In genomic region chr9:39927975-39928836, GRCm38 (mm10) we compare ENCODE assay signal across 16 mouse cellular contexts. TPM values are rescaled to one million over a fixed set of nuclear protein-coding genes. Genes with fewer than 3 reads are reported as not detected.
A peak's percentile ranks its signal among the peaks of the same experiment; 100 is the strongest.
DNase-seq lines count a peak whose midpoint lies in the region; ATAC-seq and TF ChIP-seq lines count a peak whose summit lies in the region.
"Not testable (repeated sequence)": the region's sequence is repeated elsewhere in the genome, so short reads cannot be mapped to it uniquely, and the experiment has no call there.
"Had no signal": no experiment of that assay in that cellular context is flagged by ENCODE, and none has a peak within 500 bp of the region (broad histone marks: within the 10 kb centered on the region; RNA-seq: fewer than 3 reads in every experiment).

No protein-coding gene starts in this region.

- not testable (repeated sequence) for TF ChIP-seq CTCF in stomach, postnatal 0 days (IDR thresholded peaks at IDR 0.05; ENCODE audit: low read depth)

- H3K27ac ChIP-seq in forebrain, embryonic 12.5 days; forebrain, embryonic 16.5 days (ENCODE audit: low read length); hindbrain, embryonic 14.5 days; intestine, embryonic 14.5 days (ENCODE audit: low read depth); midbrain, embryonic 14.5 days (replicated peaks; ENCODE audit: low read depth, low read length); neural tube, embryonic 13.5 days (replicated peaks); stomach, postnatal 0 days (replicated peaks): not testable (repeated sequence)

- H3K4me1 ChIP-seq in forebrain, embryonic 12.5 days; forebrain, embryonic 16.5 days (replicated peaks; ENCODE audit: control insufficient read depth, insufficient read depth, low read length); hindbrain, embryonic 14.5 days (replicated peaks; ENCODE audit: control insufficient read depth, insufficient read depth, low read length); intestine, embryonic 14.5 days (replicated peaks; ENCODE audit: control insufficient read depth, insufficient read depth, low read length); midbrain, embryonic 14.5 days (ENCODE audit: control insufficient read depth, insufficient read depth, low read length); neural tube, embryonic 13.5 days (replicated peaks); stomach, postnatal 0 days (replicated peaks; ENCODE audit: control insufficient read depth, insufficient read depth): not testable (repeated sequence)

- WGBS in forebrain, embryonic 12.5 days = no CpG with 5 or more reads among the region's 4 CpGs
- WGBS in forebrain, embryonic 16.5 days = no CpG with 5 or more reads among the region's 4 CpGs
- WGBS in hindbrain, embryonic 14.5 days = no CpG with 5 or more reads among the region's 4 CpGs
- no CpG with 5 or more reads among the region's 4 CpGs for WGBS in intestine, embryonic 14.5 days
- no CpG with 5 or more reads among the region's 4 CpGs for WGBS in midbrain, embryonic 14.5 days
- no CpG with 5 or more reads among the region's 4 CpGs for WGBS in neural tube, embryonic 13.5 days
- WGBS in stomach, postnatal 0 days = no CpG with 5 or more reads among the region's 4 CpGs

- H3K36me3 ChIP-seq in forebrain, embryonic 12.5 days (replicated peaks); forebrain, embryonic 16.5 days (ENCODE audit: control insufficient read depth, insufficient read depth); hindbrain, embryonic 14.5 days (replicated peaks; ENCODE audit: control insufficient read depth, insufficient read depth); intestine, embryonic 14.5 days (ENCODE audit: control insufficient read depth, insufficient read depth, low read length); midbrain, embryonic 14.5 days (ENCODE audit: control insufficient read depth, insufficient read depth, low read length); neural tube, embryonic 13.5 days; stomach, postnatal 0 days (ENCODE audit: control insufficient read depth, insufficient read depth, low read length): not testable (repeated sequence)

- H3K4me3 ChIP-seq in forebrain, embryonic 12.5 days (replicated peaks); forebrain, embryonic 16.5 days (replicated peaks; ENCODE audit: low read length); hindbrain, embryonic 14.5 days (replicated peaks; ENCODE audit: low read length); intestine, embryonic 14.5 days (ENCODE audit: low read depth, low read length); midbrain, embryonic 14.5 days (replicated peaks; ENCODE audit: low read depth, low read length); neural tube, embryonic 13.5 days; stomach, postnatal 0 days (ENCODE audit: low read depth, low read length): not testable (repeated sequence)

- H3K9me3 ChIP-seq in forebrain, embryonic 12.5 days; forebrain, embryonic 16.5 days (ENCODE audit: control insufficient read depth, low read length); hindbrain, embryonic 14.5 days (ENCODE audit: control insufficient read depth, low read length); intestine, embryonic 14.5 days (ENCODE audit: control insufficient read depth, low read length); midbrain, embryonic 14.5 days (ENCODE audit: control insufficient read depth, low read length); neural tube, embryonic 13.5 days; stomach, postnatal 0 days (ENCODE audit: control insufficient read depth, low read length): not testable (repeated sequence)

- H3K27me3 ChIP-seq in forebrain, embryonic 12.5 days; forebrain, embryonic 16.5 days (replicated peaks; ENCODE audit: control insufficient read depth, insufficient read depth, low read length); hindbrain, embryonic 14.5 days (ENCODE audit: control insufficient read depth, insufficient read depth, low read length); intestine, embryonic 14.5 days (replicated peaks; ENCODE audit: control insufficient read depth, insufficient read depth, low read length); midbrain, embryonic 14.5 days (ENCODE audit: control insufficient read depth, insufficient read depth, low read length); neural tube, embryonic 13.5 days; stomach, postnatal 0 days (ENCODE audit: control insufficient read depth, insufficient read depth, low read length): not testable (repeated sequence)

- not testable (repeated sequence) for H3K9ac ChIP-seq in forebrain, embryonic 12.5 days; forebrain, embryonic 16.5 days (replicated peaks; ENCODE audit: low read depth, low read length); hindbrain, embryonic 14.5 days; intestine, embryonic 14.5 days (ENCODE audit: low read length); midbrain, embryonic 14.5 days (replicated peaks; ENCODE audit: low read length); neural tube, embryonic 13.5 days; stomach, postnatal 0 days (ENCODE audit: low read length)

- TF ChIP-seq EP300 in stomach, postnatal 0 days (optimal IDR thresholded peaks at IDR 0.05) = not testable (repeated sequence)

- peak; percentile 79; the same call in 1 of the 2 replicates for ATAC-seq in forebrain, embryonic 12.5 days (ENCODE audit: low FRiP score)
- ATAC-seq in forebrain, embryonic 16.5 days = peak; percentile 98
- peak; percentile 91 for ATAC-seq in hindbrain, embryonic 14.5 days (ENCODE audit: low FRiP score)
- ATAC-seq in intestine, embryonic 14.5 days (replicated peaks; ENCODE audit: low FRiP score, low TSS enrichment, low read depth) = 0 out of 2 replicates have a peak, but pooled peaks have one; percentile 60
- ATAC-seq in midbrain, embryonic 14.5 days (ENCODE audit: low FRiP score, low TSS enrichment) = peak; percentile 90; the same call in 1 of the 2 replicates
- ATAC-seq in neural tube, embryonic 13.5 days (ENCODE audit: low read depth) = peak; percentile 77; the same call in 1 of the 2 replicates
- ATAC-seq in stomach, postnatal 0 days (ENCODE audit: low FRiP score, low TSS enrichment) = peak; percentile 69; the same call in 1 of the 2 replicates

- H3K4me2 ChIP-seq in forebrain, embryonic 12.5 days; forebrain, embryonic 16.5 days (ENCODE audit: low read length); hindbrain, embryonic 14.5 days (replicated peaks); intestine, embryonic 14.5 days (ENCODE audit: low read length); midbrain, embryonic 14.5 days (ENCODE audit: low read length); neural tube, embryonic 13.5 days; stomach, postnatal 0 days (replicated peaks; ENCODE audit: low read depth): not testable (repeated sequence)

- not testable (repeated sequence) for DNase-seq in hindbrain, embryonic 14.5 days (ENCODE audit: low spot score); intestine, embryonic 14.5 days (ENCODE audit: low spot score); midbrain, embryonic 14.5 days; stomach, postnatal 0 days (ENCODE audit: low spot score)

RNA-seq across cellular contexts. Expression of gene Olfr974, which starts 9.1 kb away (rescaled TPM):
- not detected in 2 replicates for polyA plus RNA-seq in forebrain, embryonic 12.5 days (2016; fragmentation: Nextera tagmentation; extraction: Ambion mirVana)
- not detected in 2 replicates for polyA plus RNA-seq in forebrain, embryonic 16.5 days (2015; fragmentation: Nextera tagmentation; extraction: Ambion mirVana)
- not detected in 2 replicates for polyA plus RNA-seq in hindbrain, embryonic 14.5 days (2014; fragmentation: Nextera tagmentation; extraction: Ambion mirVana)
- not detected in 2 replicates for polyA plus RNA-seq in intestine, embryonic 14.5 days (2014; fragmentation: Nextera tagmentation; extraction: Ambion mirVana)
- polyA plus RNA-seq in midbrain, embryonic 14.5 days (2014; fragmentation: Nextera tagmentation; extraction: Ambion mirVana) = not detected in 2 replicates
- not detected in 2 replicates for polyA plus RNA-seq in neural tube, embryonic 13.5 days (2015; fragmentation: Nextera tagmentation; extraction: Ambion mirVana)
- polyA plus RNA-seq in stomach, postnatal 0 days (2015; fragmentation: Nextera tagmentation; extraction: Ambion mirVana) = not detected in 2 replicates
- polyA plus RNA-seq: cerebellum, adult 2 months; embryonic facial prominence, embryonic 10.5 days; G1E; heart, embryonic 13.5 days; heart, postnatal 0 days; hindbrain, embryonic 11.5 days; intestine, embryonic 15.5 days had no signal

RNA-seq across cellular contexts. Expression of gene Olfr229, which starts 21.1 kb away (rescaled TPM):
- polyA plus RNA-seq in forebrain, embryonic 12.5 days (2016; fragmentation: Nextera tagmentation; extraction: Ambion mirVana) = not detected in 2 replicates
- polyA plus RNA-seq in forebrain, embryonic 16.5 days (2015; fragmentation: Nextera tagmentation; extraction: Ambion mirVana) = not detected in 2 replicates
- not detected in 2 replicates for polyA plus RNA-seq in hindbrain, embryonic 14.5 days (2014; fragmentation: Nextera tagmentation; extraction: Ambion mirVana)
- polyA plus RNA-seq in intestine, embryonic 14.5 days (2014; fragmentation: Nextera tagmentation; extraction: Ambion mirVana) = not detected in 2 replicates
- not detected in 2 replicates for polyA plus RNA-seq in midbrain, embryonic 14.5 days (2014; fragmentation: Nextera tagmentation; extraction: Ambion mirVana)
- not detected in 2 replicates for polyA plus RNA-seq in neural tube, embryonic 13.5 days (2015; fragmentation: Nextera tagmentation; extraction: Ambion mirVana)
- polyA plus RNA-seq in stomach, postnatal 0 days (2015; fragmentation: Nextera tagmentation; extraction: Ambion mirVana) = not detected in 2 replicates
- polyA plus RNA-seq: CD4-positive, CD25-positive, alpha-beta regulatory T cell, adult 4 months; cerebellum, adult 2 months; embryonic facial prominence, embryonic 10.5 days; embryonic facial prominence, embryonic 14.5 days; G1E; heart, embryonic 13.5 days; heart, postnatal 0 days; hindbrain, embryonic 11.5 days; intestine, embryonic 15.5 days had no signal

RNA-seq across cellular contexts. Expression of gene Olfr975, which starts 23.6 kb away (rescaled TPM):
- polyA plus RNA-seq in forebrain, embryonic 12.5 days (2016; fragmentation: Nextera tagmentation; extraction: Ambion mirVana) = 0.06 TPM in 1 of 2 replicates, not detected in the other
- not detected in 2 replicates for polyA plus RNA-seq in forebrain, embryonic 16.5 days (2015; fragmentation: Nextera tagmentation; extraction: Ambion mirVana)
- not detected in 2 replicates for polyA plus RNA-seq in hindbrain, embryonic 14.5 days (2014; fragmentation: Nextera tagmentation; extraction: Ambion mirVana)
- not detected in 2 replicates for polyA plus RNA-seq in intestine, embryonic 14.5 days (2014; fragmentation: Nextera tagmentation; extraction: Ambion mirVana)
- polyA plus RNA-seq in midbrain, embryonic 14.5 days (2014; fragmentation: Nextera tagmentation; extraction: Ambion mirVana) = not detected in 2 replicates
- not detected in 2 replicates for polyA plus RNA-seq in neural tube, embryonic 13.5 days (2015; fragmentation: Nextera tagmentation; extraction: Ambion mirVana)
- not detected in 2 replicates for polyA plus RNA-seq in stomach, postnatal 0 days (2015; fragmentation: Nextera tagmentation; extraction: Ambion mirVana)
- polyA plus RNA-seq: CD4-positive, CD25-positive, alpha-beta regulatory T cell, adult 4 months; cerebellum, adult 2 months; embryonic facial prominence, embryonic 14.5 days; G1E; heart, embryonic 13.5 days; heart, postnatal 0 days; hindbrain, embryonic 11.5 days; intestine, embryonic 15.5 days had no signal

RNA-seq across cellular contexts. Expression of gene Olfr976, which starts 32.7 kb away (rescaled TPM):
- not detected in 2 replicates for polyA plus RNA-seq in forebrain, embryonic 12.5 days (2016; fragmentation: Nextera tagmentation; extraction: Ambion mirVana)
- not detected in 2 replicates for polyA plus RNA-seq in forebrain, embryonic 16.5 days (2015; fragmentation: Nextera tagmentation; extraction: Ambion mirVana)
- not detected in 2 replicates for polyA plus RNA-seq in hindbrain, embryonic 14.5 days (2014; fragmentation: Nextera tagmentation; extraction: Ambion mirVana)
- polyA plus RNA-seq in intestine, embryonic 14.5 days (2014; fragmentation: Nextera tagmentation; extraction: Ambion mirVana) = not detected in 2 replicates
- not detected in 2 replicates for polyA plus RNA-seq in midbrain, embryonic 14.5 days (2014; fragmentation: Nextera tagmentation; extraction: Ambion mirVana)
- not detected in 2 replicates for polyA plus RNA-seq in neural tube, embryonic 13.5 days (2015; fragmentation: Nextera tagmentation; extraction: Ambion mirVana)
- not detected in 2 replicates for polyA plus RNA-seq in stomach, postnatal 0 days (2015; fragmentation: Nextera tagmentation; extraction: Ambion mirVana)
- polyA plus RNA-seq: CD4-positive, CD25-positive, alpha-beta regulatory T cell, adult 4 months; cerebellum, adult 2 months; embryonic facial prominence, embryonic 10.5 days; embryonic facial prominence, embryonic 14.5 days; G1E; heart, embryonic 13.5 days; heart, postnatal 0 days; hindbrain, embryonic 11.5 days; intestine, embryonic 15.5 days had no signal
